Mouse (Mus musculus): ENCODE results near the gene Pgam2. TPM values are rescaled to one million over a fixed set of nuclear protein-coding genes. Genes with fewer than 3 reads are reported as not detected.

The Pgam2 gene
- polyA plus RNA-seq, 1 experiment from 2014 or later, result not detected

- Histone ChIP-seq H3K4me3 (ENCODE audit: inconsistent target) (no peak overlapping the region), H3K79me2 (ENCODE audit: inconsistent target) (peaks cover 15% of the 10 kb centered on the region), H3K36me3 (ENCODE audit: inconsistent target) (peaks cover 21% of the 10 kb centered on the region; the same call in 1 of the 2 replicates), H3K27ac (no peak overlapping the region)
- WGBS (ENCODE audit: missing documents), result 88% methylated on average over 5 of the region's 6 CpGs
Observed at GRCm38 (mm10) chr11:5766019-5766418, 37.5 kb downstream of the Pgam2 start.

DNA sequence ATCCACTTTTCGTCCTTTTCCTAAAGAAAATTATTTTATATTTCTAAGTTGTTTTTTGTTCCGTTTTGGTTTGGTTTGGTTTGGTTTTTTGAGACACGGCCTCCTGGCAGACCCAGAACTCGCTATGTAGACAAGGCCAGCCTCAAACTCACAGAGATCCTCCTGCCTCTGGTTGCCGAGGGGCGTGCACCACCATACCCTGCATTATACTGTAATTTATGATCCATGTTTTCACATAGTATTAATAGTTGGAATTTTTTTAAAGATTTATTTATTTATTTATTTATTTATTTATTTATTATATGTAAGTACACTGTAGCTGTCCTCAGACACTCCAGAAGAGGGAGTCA, 40.9 kb downstream of the Pgam2 start:
- peak overlapping the region; percentile 49 for H3K27ac ChIP-seq
- peaks cover 4% of the 10 kb centered on the region; the same call in 1 of the 2 replicates for H3K36me3 ChIP-seq (ENCODE audit: inconsistent target)
- H3K4me3 ChIP-seq (ENCODE audit: inconsistent target), result peak overlapping the region; percentile 78
- peaks cover 32% of the 10 kb centered on the region for H3K79me2 ChIP-seq (ENCODE audit: inconsistent target)
- 6% methylated on average over 5 of the region's 6 CpGs for WGBS (ENCODE audit: missing documents)

DNA sequence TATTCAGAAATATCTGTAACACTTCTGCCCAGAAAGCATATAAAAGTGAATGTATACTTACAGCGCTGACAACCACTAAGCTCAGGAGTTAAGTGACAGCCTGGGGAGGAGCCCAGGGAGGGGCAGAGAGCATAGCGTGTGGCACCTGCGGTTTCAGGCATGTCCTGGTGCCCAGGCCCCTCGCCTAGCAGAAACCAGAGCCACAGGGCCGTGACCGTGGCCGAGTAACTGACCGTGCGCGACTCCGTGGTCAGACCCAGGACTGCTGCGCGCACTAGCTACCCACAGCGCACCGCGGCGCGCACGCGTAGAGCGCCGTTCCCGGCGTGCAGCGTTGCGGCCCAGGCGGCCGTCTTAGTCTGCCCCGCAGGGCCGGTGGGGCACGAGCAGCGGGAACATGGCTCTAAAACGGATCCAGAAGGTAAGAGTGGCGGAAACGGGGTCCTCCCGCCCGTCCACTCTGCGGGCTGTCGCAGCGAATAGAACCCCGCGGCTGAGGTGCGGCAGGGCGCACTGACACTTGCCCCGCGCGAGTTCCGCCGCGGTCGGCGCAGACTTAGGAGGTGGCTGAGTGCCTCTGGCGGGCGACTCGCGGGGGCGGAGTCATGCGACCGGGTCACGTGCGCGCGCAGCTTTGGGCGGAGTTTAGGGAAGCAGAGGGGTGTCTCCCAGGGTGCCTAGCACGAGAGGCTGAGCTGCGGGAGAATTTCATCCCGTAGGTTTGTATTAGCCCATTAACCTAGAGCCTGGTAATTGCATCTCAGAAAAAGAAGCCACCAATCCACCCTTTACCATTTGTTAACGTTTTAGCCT, 41.5 kb downstream of the Pgam2 start, which contains the start of gene Urgcp:
TSS of gene Urgcp (minus strand) at position 557 of the 813 bp plus-strand sequence.
- H3K27ac ChIP-seq, result peak within 1 kb of the TSS; percentile 81
- WGBS (ENCODE audit: missing documents), result under 1% methylated on average over 68 of the region's 68 CpGs
- peaks cover 4% of the 10 kb centered on the region; the same call in 1 of the 2 replicates for H3K36me3 ChIP-seq (ENCODE audit: inconsistent target)
- peaks cover 37% of the 10 kb centered on the region for H3K79me2 ChIP-seq (ENCODE audit: inconsistent target)
- H3K4me3 ChIP-seq (ENCODE audit: inconsistent target), result peak within 1 kb of the TSS; percentile 78

DNA sequence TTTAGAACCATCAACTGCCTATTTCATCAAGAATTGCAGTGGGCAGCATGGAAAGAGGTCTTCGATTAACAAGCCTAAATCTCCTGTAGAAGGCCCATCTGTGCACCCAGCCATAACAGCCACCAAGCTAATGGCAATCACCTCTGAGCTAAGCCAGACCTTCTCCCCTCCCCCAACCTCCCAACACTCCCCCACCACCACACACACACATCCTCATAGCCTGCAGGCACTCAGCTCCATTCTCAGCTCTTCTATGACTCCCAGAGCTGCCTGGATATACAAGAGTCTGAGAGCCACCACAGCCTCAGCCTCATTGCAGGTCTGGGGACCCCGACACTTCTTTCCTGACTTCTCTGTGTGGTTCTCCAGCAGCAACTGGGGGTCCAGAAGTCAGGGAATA, 49.8 kb downstream of the Pgam2 start:
- Histone ChIP-seq H3K36me3 (ENCODE audit: inconsistent target) (no peaks in the 10 kb centered on the region; the same call in 1 of the 2 replicates), H3K4me3 (ENCODE audit: inconsistent target) (no peak overlapping the region)
- WGBS (ENCODE audit: missing documents), result 93% methylated on average over 2 of the region's 2 CpGs

More for the DNA sequence above, 49.8 kb downstream of the Pgam2 start:
- Histone ChIP-seq H3K79me2 (ENCODE audit: inconsistent target) (peaks cover 37% of the 10 kb centered on the region; the same call in 1 of the 2 replicates), H3K27ac (no peak overlapping the region)

Other genes starting within 250 kb of the Pgam2 start
- not detected in 3 replicates for gene Ankrd36, start 234.0 kb downstream of the Pgam2 start, polyA plus RNA-seq (2018)
- gene Mrps24, start 88.1 kb downstream of the Pgam2 start, polyA plus RNA-seq (2018), result 12.0 to 55.7 TPM (median 43.6 TPM) in 3 replicates
- gene Urgcp, start 41.4 kb downstream of the Pgam2 start, polyA plus RNA-seq (2018), result 7.5 to 13.5 TPM (median 13.1 TPM) in 3 replicates
- gene Dbnl, start 15.2 kb downstream of the Pgam2 start, polyA plus RNA-seq (2018), result 170 to 177 TPM (median 175 TPM) in 3 replicates
- 4.5 to 5.8 TPM (median 5.4 TPM) in 3 replicates for gene Polm, start 34.3 kb upstream of the Pgam2 start, polyA plus RNA-seq (2018)
- 0.19 to 0.37 TPM in 2 of 3 replicates, not detected in the other for gene Aebp1, start 58.2 kb upstream of the Pgam2 start, polyA plus RNA-seq (2018)
- gene Pold2, start 74.6 kb upstream of the Pgam2 start, polyA plus RNA-seq (2018), result 5.7 to 28.7 TPM (median 9.5 TPM) in 3 replicates
- gene Myl7, start 95.0 kb upstream of the Pgam2 start, polyA plus RNA-seq (2018), result not detected in 3 replicates
- not detected in 3 replicates for gene Gck, start 146.3 kb upstream of the Pgam2 start, polyA plus RNA-seq (2018)
- gene Ykt6, start 152.0 kb upstream of the Pgam2 start, polyA plus RNA-seq (2018), result 70.9 to 138 TPM (median 77.0 TPM) in 3 replicates

Data from macrophage (primary cell).